Mouse (Mus musculus): ENCODE measurements around the gene Tmem237. TPM values are rescaled to one million over a fixed set of nuclear protein-coding genes. Genes with fewer than 3 reads are reported as not detected.

Gene Tmem237
- polyA plus RNA-seq, 1 experiment from 2014 or later = 48.2 TPM

GRCm38 (mm10) chr1:59063697-59064096, 56.5 kb downstream of the Tmem237 start:
- WGBS = 68% methylated on average over 3 of the region's 3 CpGs
- H3K27me3 ChIP-seq (ENCODE audit: control insufficient read depth, insufficient read depth, low read length) = no peaks in the 10 kb centered on the region
- no peak overlapping the region for H3K4me3 ChIP-seq (ENCODE audit: low read depth, low read length)
- DNase-seq (ENCODE audit: low spot score) (no peak), ATAC-seq (ENCODE audit: insufficient read depth, low FRiP score, low TSS enrichment) (no peak)
- no peaks in the 10 kb centered on the region for H3K4me1 ChIP-seq (ENCODE audit: control insufficient read depth, insufficient read depth, low read length)
- H3K9ac ChIP-seq (ENCODE audit: low read length) = no peak overlapping the region
- H3K36me3 ChIP-seq (ENCODE audit: control insufficient read depth, insufficient read depth, low read length) = no peaks in the 10 kb centered on the region
- no peak overlapping the region for H3K4me2 ChIP-seq (ENCODE audit: low read depth)
- H3K27ac ChIP-seq (ENCODE audit: low read depth, low read length) = no peak overlapping the region
- no peaks in the 10 kb centered on the region for H3K9me3 ChIP-seq (ENCODE audit: control insufficient read depth, low read length)

DNA sequence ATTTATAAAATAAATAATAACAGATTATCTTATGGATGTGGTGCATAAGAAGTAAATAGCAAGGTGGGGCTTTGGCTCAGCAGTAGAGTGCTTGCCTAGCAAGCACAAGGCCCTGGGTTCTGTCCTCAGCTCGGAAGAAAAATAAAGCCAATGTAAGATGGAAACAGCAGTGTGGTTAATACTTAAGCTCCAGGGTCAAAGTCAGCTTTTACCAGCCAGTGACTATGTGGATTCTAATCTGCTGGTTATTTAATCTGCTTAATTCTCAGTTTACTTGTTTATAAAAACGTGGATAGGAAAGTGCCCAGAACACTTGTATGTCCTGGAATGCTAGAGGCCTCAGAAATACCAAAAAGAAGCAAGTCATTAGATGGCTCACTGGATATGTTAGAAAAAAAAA, 63.3 kb downstream of the Tmem237 start:
- no peaks in the 10 kb centered on the region for H3K36me3 ChIP-seq (ENCODE audit: control insufficient read depth, insufficient read depth, low read length)
- 73% methylated on average over 2 of the region's 2 CpGs for WGBS
- no peaks in the 10 kb centered on the region for H3K27me3 ChIP-seq (ENCODE audit: control insufficient read depth, insufficient read depth, low read length)
- H3K4me1 ChIP-seq (ENCODE audit: control insufficient read depth, insufficient read depth, low read length) = no peaks in the 10 kb centered on the region
- H3K4me3 ChIP-seq (ENCODE audit: low read depth, low read length) = no peak overlapping the region
- ATAC-seq (ENCODE audit: insufficient read depth, low FRiP score, low TSS enrichment) (no peak), DNase-seq (ENCODE audit: low spot score) (no peak)
- no peak overlapping the region for H3K4me2 ChIP-seq (ENCODE audit: low read depth)
- no peak overlapping the region for H3K9ac ChIP-seq (ENCODE audit: low read length)
- H3K9me3 ChIP-seq (ENCODE audit: control insufficient read depth, low read length) = no peaks in the 10 kb centered on the region
- H3K27ac ChIP-seq (ENCODE audit: low read depth, low read length) = no peak overlapping the region

DNA sequence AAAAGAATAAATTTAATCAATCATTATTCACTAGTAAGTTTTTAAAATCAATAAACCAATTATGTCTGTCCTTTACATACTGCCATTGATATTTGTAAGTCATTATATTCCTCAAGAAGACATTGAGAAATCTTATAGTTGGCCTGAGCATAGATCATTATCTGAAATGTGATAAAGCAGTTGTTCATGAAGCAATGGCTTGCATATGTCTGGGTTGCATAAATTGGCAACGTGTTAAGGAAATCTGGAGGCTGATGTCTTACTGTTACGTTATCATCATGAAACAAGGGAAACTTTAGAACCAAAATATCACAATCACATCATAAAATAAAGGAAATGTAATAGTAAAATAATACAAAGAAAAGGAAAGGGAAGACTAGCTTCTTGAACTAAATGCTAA, 68.9 kb downstream of the Tmem237 start:
- Histone ChIP-seq H3K9me3 (ENCODE audit: control insufficient read depth, low read length) (no peaks in the 10 kb centered on the region), H3K4me3 (ENCODE audit: low read depth, low read length) (no peak overlapping the region), H3K9ac (ENCODE audit: low read length) (no peak overlapping the region), H3K4me1 (ENCODE audit: control insufficient read depth, insufficient read depth, low read length) (no peaks in the 10 kb centered on the region), H3K27me3 (ENCODE audit: control insufficient read depth, insufficient read depth, low read length) (no peaks in the 10 kb centered on the region), H3K4me2 (ENCODE audit: low read depth) (no peak overlapping the region), H3K36me3 (ENCODE audit: control insufficient read depth, insufficient read depth, low read length) (no peaks in the 10 kb centered on the region), H3K27ac (ENCODE audit: low read depth, low read length) (no peak overlapping the region)
- no peak for DNase-seq (ENCODE audit: low spot score)
- no peak for ATAC-seq (ENCODE audit: insufficient read depth, low FRiP score, low TSS enrichment)
- WGBS = 86% methylated on average over 2 of the region's 2 CpGs

Other genes with a start within 250 kb of the Tmem237 start
- 13.7 and 14.0 TPM in 2 replicates for gene Trak2, start 147.0 kb downstream of the Tmem237 start, polyA plus RNA-seq (2014; fragmentation: Nextera tagmentation; extraction: Ambion mirVana)
- gene Stradb, start 146.9 kb downstream of the Tmem237 start, polyA plus RNA-seq (2014; fragmentation: Nextera tagmentation; extraction: Ambion mirVana) = 37.4 and 44.7 TPM in 2 replicates
- gene C2cd6, start 25.5 kb downstream of the Tmem237 start, polyA plus RNA-seq (2014; fragmentation: Nextera tagmentation; extraction: Ambion mirVana) = not detected in 2 replicates
- gene Mpp4, start 43.0 kb upstream of the Tmem237 start, polyA plus RNA-seq (2014; fragmentation: Nextera tagmentation; extraction: Ambion mirVana) = 0.42 and 0.43 TPM in 2 replicates
- gene Als2, start 116.8 kb upstream of the Tmem237 start, polyA plus RNA-seq (2014; fragmentation: Nextera tagmentation; extraction: Ambion mirVana) = 18.6 and 19.0 TPM in 2 replicates
- gene Cdk15, start 136.5 kb upstream of the Tmem237 start, polyA plus RNA-seq (2014; fragmentation: Nextera tagmentation; extraction: Ambion mirVana) = 0.31 and 0.89 TPM in 2 replicates

Data from neural tube, embryonic 11.5 days (tissue).